Mouse (Mus musculus) hindbrain, embryonic 16.5 days (tissue): ENCODE data around the gene Elmod3. TPM values are rescaled to one million over a fixed set of nuclear protein-coding genes. Genes with fewer than 3 reads are reported as not detected.
A peak's percentile ranks its signal among the peaks of the same experiment; 100 is the strongest.

Source experiments
- ATAC-seq: fragments of 200-750 bp; cut with Nextera tagmentation; 2 replicates; pipeline ENCODE4 v1.8.0; 2017; ENCODE audit warnings: moderate TSS enrichment, moderate library complexity
- H3K27ac ChIP-seq: fragments of 300-500 bp; sonication (generic); 2 replicates; pipeline ENCODE4 v1.5.1; 2014; ENCODE audit warnings: low read depth, mild to moderate bottlenecking, control low read depth, low read length, moderate library complexity
- H3K27me3 ChIP-seq: fragments of 300-500 bp; sonication (generic); replicated peaks from 2 replicates; pipeline ENCODE4 v1.6.1; 2014; ENCODE audit warnings: low read length; ENCODE audit not compliant: control insufficient read depth, insufficient read depth
- H3K36me3 ChIP-seq: fragments of 300-500 bp; sonication (generic); 2 replicates; pipeline ENCODE4 v1.6.1; 2014; ENCODE audit warnings: mild to moderate bottlenecking, low read length, moderate library complexity, mixed read lengths; ENCODE audit not compliant: control insufficient read depth, insufficient read depth
- H3K4me1 ChIP-seq: fragments of 300-500 bp; sonication (generic); 2 replicates; pipeline ENCODE4 v1.6.1; 2014; ENCODE audit warnings: low read depth, low read length; ENCODE audit not compliant: control insufficient read depth, insufficient read depth
- H3K4me2 ChIP-seq: fragments of 300-500 bp; sonication (generic); 2 replicates; pipeline ENCODE4 v1.6.1; 2014; ENCODE audit warnings: mild to moderate bottlenecking, low read length, control low read depth, moderate library complexity
- H3K4me3 ChIP-seq: fragments of 300-500 bp; sonication (generic); 2 replicates; pipeline ENCODE4 v1.5.1; 2014; ENCODE audit warnings: mild to moderate bottlenecking, low read length, control low read depth, moderate library complexity
- H3K9ac ChIP-seq: fragments of 300-500 bp; sonication (generic); 2 replicates; pipeline ENCODE4 v1.6.1; 2014; ENCODE audit warnings: low read depth, mild to moderate bottlenecking, control low read depth, low read length, moderate library complexity
- H3K9me3 ChIP-seq: fragments of 300-500 bp; sonication (generic); 2 replicates; pipeline ENCODE4 v1.6.1; 2014; ENCODE audit warnings: mild to moderate bottlenecking, low read length, moderate library complexity; ENCODE audit not compliant: control insufficient read depth
- WGBS: fragments of 180-500 bp; shearing (Covaris S2); extraction: QIAGEN DNeasy Blood & Tissue Kit; methylation state at CpG from one replicate; pipeline ENCODE4 v1.1.7; 2014; 5-methylcytosine and 5-hydroxymethylcytosine counted together
- polyA plus RNA-seq: library from polyadenylated mRNA; unstranded; fragments of >200 nt; fragmentation: Nextera tagmentation; extraction: Ambion mirVana; gene quantifications from 2 replicates; pipeline ENCODE4 v1.2.1, GENCODE M21; 2015

Elmod3 gene
- polyA plus RNA-seq, 1 experiment from 2014 or later: 17.3 TPM

DNA sequence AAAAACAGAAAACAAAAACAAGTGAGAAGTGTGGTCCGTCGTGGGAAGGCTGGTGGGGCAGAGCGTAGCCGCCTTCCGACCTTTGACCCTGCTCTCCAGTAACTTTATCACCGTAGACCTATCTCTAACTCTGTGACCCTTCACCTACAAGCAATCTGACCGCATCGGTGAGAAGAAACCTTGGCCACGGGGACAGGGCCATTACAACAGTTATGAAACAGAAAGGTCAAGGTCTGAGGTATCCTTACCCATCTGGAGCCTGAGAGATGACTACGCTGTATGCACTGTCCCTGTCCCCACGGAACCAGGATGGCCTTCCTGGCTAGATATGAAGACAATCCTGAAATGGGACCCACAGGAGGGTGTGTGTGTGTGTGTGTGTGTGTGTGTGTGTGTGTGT is 14.1 kb downstream of the Elmod3 start:
- no peak overlapping the region for H3K27ac ChIP-seq
- no peaks in the 10 kb centered on the region for H3K27me3 ChIP-seq
- 84% methylated on average over 11 of the region's 11 CpGs for WGBS
- no peak overlapping the region for H3K4me2 ChIP-seq
- no peak overlapping the region for H3K4me3 ChIP-seq
- no peaks in the 10 kb centered on the region for H3K9me3 ChIP-seq
- H3K36me3 ChIP-seq: peaks cover 8% of the 10 kb centered on the region
- H3K4me1 ChIP-seq: no peaks in the 10 kb centered on the region
- no peak for ATAC-seq
- H3K9ac ChIP-seq: no peak overlapping the region

GRCm38 (mm10) chr6:72583211-72583839 is 14.9 kb downstream of the Elmod3 start:
- H3K4me2 ChIP-seq: no peak overlapping the region
- H3K9me3 ChIP-seq: no peaks in the 10 kb centered on the region
- H3K4me1 ChIP-seq: no peaks in the 10 kb centered on the region
- no peak overlapping the region for H3K27ac ChIP-seq
- WGBS: 91% methylated on average over 4 of the region's 4 CpGs
- no peak for ATAC-seq
- no peak overlapping the region for H3K9ac ChIP-seq
- H3K27me3 ChIP-seq: no peaks in the 10 kb centered on the region
- peaks cover 11% of the 10 kb centered on the region for H3K36me3 ChIP-seq
- no peak overlapping the region for H3K4me3 ChIP-seq

- Histone ChIP-seq H3K27me3 (no peaks in the 10 kb centered on the region), H3K36me3 (peaks cover 15% of the 10 kb centered on the region), H3K4me3 (no peak overlapping the region), H3K27ac (no peak overlapping the region), H3K9ac (no peak overlapping the region), H3K9me3 (no peaks in the 10 kb centered on the region), H3K4me1 (no peaks in the 10 kb centered on the region), H3K4me2 (no peak overlapping the region)
- WGBS: 77% methylated on average over 11 of the region's 11 CpGs
- no peak for ATAC-seq
Measured at GRCm38 (mm10) chr6:72581625-72582382, 16.4 kb downstream of the Elmod3 start.

- no peaks in the 10 kb centered on the region for H3K4me1 ChIP-seq
- peaks cover 9% of the 10 kb centered on the region; the same call in 1 of the 2 replicates for H3K36me3 ChIP-seq
- no peaks in the 10 kb centered on the region for H3K27me3 ChIP-seq
- no peak overlapping the region for H3K27ac ChIP-seq
- no peak for ATAC-seq
- no peak overlapping the region for H3K4me2 ChIP-seq
- no peak overlapping the region for H3K9ac ChIP-seq
- no peak overlapping the region for H3K4me3 ChIP-seq
- no peaks in the 10 kb centered on the region for H3K9me3 ChIP-seq
- WGBS: 93% methylated on average over 3 of the region's 3 CpGs
Measured at GRCm38 (mm10) chr6:72576041-72576440, 22.2 kb downstream of the Elmod3 start.

DNA sequence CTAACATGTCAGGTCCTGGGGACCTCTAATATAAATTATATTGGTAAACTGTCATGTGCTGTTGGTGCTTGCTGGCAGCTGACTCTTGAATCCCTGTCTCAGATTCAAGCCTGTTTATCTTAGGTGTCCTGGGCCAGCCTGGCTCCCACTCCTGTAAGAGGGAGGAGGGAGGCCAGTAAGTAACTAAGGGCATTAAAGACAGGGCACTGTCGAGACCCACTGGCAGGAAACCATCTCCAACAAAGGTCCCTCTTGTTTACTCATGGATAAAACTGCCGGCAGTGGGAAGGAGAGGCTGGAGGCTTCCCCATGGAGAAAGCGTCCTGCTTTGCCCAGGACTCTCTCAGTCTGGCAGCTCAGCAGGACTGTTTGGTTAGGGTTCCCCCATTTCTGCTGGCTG is 26.4 kb downstream of the Elmod3 start:
- Histone ChIP-seq H3K4me3 (no peak overlapping the region), H3K27ac (no peak overlapping the region), H3K9ac (no peak overlapping the region), H3K36me3 (peaks cover 7% of the 10 kb centered on the region), H3K4me2 (no peak overlapping the region), H3K4me1 (no peaks in the 10 kb centered on the region), H3K9me3 (no peaks in the 10 kb centered on the region), H3K27me3 (no peaks in the 10 kb centered on the region)
- WGBS: 45% methylated on average over 3 of the region's 3 CpGs
- no peak for ATAC-seq

DNA sequence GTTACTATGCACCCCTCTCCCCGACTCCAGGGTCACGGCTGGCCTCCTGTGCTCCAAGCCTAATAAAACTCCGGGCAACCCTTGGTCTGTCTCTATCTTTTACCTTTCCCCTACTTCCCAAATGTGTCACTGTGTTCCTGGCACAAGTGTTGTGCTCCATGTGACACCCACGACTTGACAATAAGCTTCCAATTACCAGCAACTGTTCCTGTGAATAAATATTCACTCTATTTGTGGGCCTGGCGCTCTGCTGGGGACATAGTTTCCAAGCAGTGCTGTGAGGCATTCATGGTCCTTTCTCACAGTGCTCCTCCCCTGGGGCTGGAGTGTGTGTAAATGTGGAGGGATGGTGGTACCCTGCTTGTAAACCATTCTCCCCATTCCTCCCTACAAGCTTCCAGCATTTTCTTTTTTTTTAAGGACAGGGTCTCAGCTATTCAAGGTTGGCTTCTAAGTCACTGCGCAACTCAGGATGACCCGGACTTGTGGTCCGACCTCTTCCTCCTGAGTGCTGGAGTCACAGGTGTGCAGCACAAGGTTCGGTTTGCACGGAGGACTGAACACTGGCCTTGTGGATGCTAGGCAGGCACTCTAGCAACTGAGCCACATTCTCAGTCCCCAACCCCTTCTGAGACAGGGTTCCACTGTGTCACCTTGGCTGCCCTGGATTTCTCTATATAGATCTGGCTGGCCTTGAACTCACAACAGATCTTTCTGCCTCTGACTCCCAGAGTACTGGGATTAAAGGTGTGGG is 27.4 kb downstream of the Elmod3 start:
- peaks cover 1% of the 10 kb centered on the region; the same call in 1 of the 2 replicates for H3K4me1 ChIP-seq
- no peak overlapping the region for H3K4me3 ChIP-seq
- WGBS: 85% methylated on average over 10 of the region's 10 CpGs
- H3K36me3 ChIP-seq: peaks cover 4% of the 10 kb centered on the region
- no peaks in the 10 kb centered on the region for H3K27me3 ChIP-seq
- H3K27ac ChIP-seq: no peak overlapping the region
- ATAC-seq: no peak
- no peak overlapping the region for H3K9ac ChIP-seq
- H3K4me2 ChIP-seq: no peak overlapping the region
- H3K9me3 ChIP-seq: no peaks in the 10 kb centered on the region

- no peak overlapping the region for H3K4me3 ChIP-seq
- no peak for ATAC-seq
- H3K4me2 ChIP-seq: no peak overlapping the region
- no peaks in the 10 kb centered on the region for H3K9me3 ChIP-seq
- 95% methylated on average over 10 of the region's 10 CpGs for WGBS
- H3K27ac ChIP-seq: no peak overlapping the region
- peaks cover 4% of the 10 kb centered on the region for H3K36me3 ChIP-seq
- no peaks in the 10 kb centered on the region for H3K27me3 ChIP-seq
- no peak overlapping the region for H3K9ac ChIP-seq
- H3K4me1 ChIP-seq: peaks cover 5% of the 10 kb centered on the region; the same call in 1 of the 2 replicates
Measured at GRCm38 (mm10) chr6:72568736-72569135, 29.5 kb downstream of the Elmod3 start.

- no peak overlapping the region for H3K9ac ChIP-seq
- H3K9me3 ChIP-seq: no peaks in the 10 kb centered on the region
- ATAC-seq: no peak
- peaks cover 5% of the 10 kb centered on the region; the same call in 1 of the 2 replicates for H3K4me1 ChIP-seq
- H3K27ac ChIP-seq: no peak overlapping the region
- no peaks in the 10 kb centered on the region for H3K27me3 ChIP-seq
- H3K36me3 ChIP-seq: peaks cover 4% of the 10 kb centered on the region
- no peak overlapping the region for H3K4me3 ChIP-seq
- no peak overlapping the region for H3K4me2 ChIP-seq
- WGBS: 94% methylated on average over 5 of the region's 5 CpGs
Measured at GRCm38 (mm10) chr6:72567508-72567907, 30.7 kb downstream of the Elmod3 start.

DNA sequence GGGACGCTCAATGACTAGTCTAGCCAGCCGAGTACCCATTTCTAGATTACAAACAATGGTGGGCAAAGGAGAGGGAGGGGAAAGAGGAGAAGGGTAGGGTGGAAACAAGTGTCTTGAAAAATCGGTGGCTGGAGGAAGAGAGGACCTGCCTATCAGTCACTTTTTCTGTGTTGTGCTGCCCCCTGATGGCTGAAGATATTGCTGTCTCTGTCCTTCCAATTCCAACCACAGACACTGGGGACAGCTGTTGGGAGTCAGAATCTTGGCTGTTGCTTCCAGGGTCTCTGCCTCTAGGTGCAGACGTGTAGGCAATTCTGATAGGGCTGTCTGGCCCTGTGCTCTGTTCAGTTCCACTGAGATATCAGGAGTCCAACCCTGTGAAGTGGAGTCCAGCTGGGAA is 32.2 kb downstream of the Elmod3 start:
- H3K36me3 ChIP-seq: peaks cover 4% of the 10 kb centered on the region
- peak overlapping the region; percentile 34; the same call in 1 of the 2 replicates for H3K4me2 ChIP-seq
- peak; percentile 90 for ATAC-seq
- H3K9ac ChIP-seq: 0 out of 2 replicates have a peak overlapping the region, but pooled peaks have one; percentile 33
- H3K9me3 ChIP-seq: no peaks in the 10 kb centered on the region
- no peaks in the 10 kb centered on the region for H3K27me3 ChIP-seq
- no peak overlapping the region for H3K27ac ChIP-seq
- no peak overlapping the region for H3K4me3 ChIP-seq
- peaks cover 5% of the 10 kb centered on the region; the same call in 1 of the 2 replicates for H3K4me1 ChIP-seq
- 1% methylated on average over 4 of the region's 4 CpGs for WGBS
